Mouse (Mus musculus) megakaryocyte, embryonic 14.5 days (primary cell): ENCODE data around the gene Rhob. TPM values are rescaled to one million over a fixed set of nuclear protein-coding genes. Genes with fewer than 3 reads are reported as not detected.

Experiments used
- H3K27me3 ChIP-seq: replicated peaks from 2 replicates; pipeline ENCODE3; 2012; ENCODE audit warnings: inconsistent platforms
- H3K36me3 ChIP-seq: replicated peaks from 2 replicates; pipeline ENCODE3; 2012; ENCODE audit warnings: low read length, inconsistent platforms, mixed read lengths
- H3K4me1 ChIP-seq: 2 replicates; pipeline ENCODE4 v1.6.1; 2012; ENCODE audit warnings: inconsistent platforms
- H3K4me3 ChIP-seq: replicated peaks from 2 replicates; pipeline ENCODE3; 2012; ENCODE audit warnings: moderate library complexity, mild to moderate bottlenecking, inconsistent platforms
- H3K9me3 ChIP-seq: 2 replicates; pipeline ENCODE4 v1.6.1; 2012; ENCODE audit warnings: inconsistent platforms
- FLI1 ChIP-seq: IDR thresholded peaks from 2 replicates; pipeline ENCODE4 v1.6.1; 2012; ENCODE audit warnings: low read length, inconsistent platforms, mixed read lengths
- GATA1 ChIP-seq: IDR thresholded peaks from 3 replicates; pipeline ENCODE4 v1.6.1; 2012; ENCODE audit warnings: mixed read lengths, low read length, inconsistent platforms, borderline replicate concordance
- polyA plus RNA-seq: library from polyadenylated mRNA; stranded (reverse); fragments of >175 nt; gene quantifications from 2 replicates; pipeline ENCODE4 v1.2.3, GENCODE M21; 2012; ENCODE audit warnings: low replicate concordance; ENCODE audit not compliant: insufficient read depth

Gene Rhob
- polyA plus RNA-seq, 1 experiment, result 146 TPM

DNA sequence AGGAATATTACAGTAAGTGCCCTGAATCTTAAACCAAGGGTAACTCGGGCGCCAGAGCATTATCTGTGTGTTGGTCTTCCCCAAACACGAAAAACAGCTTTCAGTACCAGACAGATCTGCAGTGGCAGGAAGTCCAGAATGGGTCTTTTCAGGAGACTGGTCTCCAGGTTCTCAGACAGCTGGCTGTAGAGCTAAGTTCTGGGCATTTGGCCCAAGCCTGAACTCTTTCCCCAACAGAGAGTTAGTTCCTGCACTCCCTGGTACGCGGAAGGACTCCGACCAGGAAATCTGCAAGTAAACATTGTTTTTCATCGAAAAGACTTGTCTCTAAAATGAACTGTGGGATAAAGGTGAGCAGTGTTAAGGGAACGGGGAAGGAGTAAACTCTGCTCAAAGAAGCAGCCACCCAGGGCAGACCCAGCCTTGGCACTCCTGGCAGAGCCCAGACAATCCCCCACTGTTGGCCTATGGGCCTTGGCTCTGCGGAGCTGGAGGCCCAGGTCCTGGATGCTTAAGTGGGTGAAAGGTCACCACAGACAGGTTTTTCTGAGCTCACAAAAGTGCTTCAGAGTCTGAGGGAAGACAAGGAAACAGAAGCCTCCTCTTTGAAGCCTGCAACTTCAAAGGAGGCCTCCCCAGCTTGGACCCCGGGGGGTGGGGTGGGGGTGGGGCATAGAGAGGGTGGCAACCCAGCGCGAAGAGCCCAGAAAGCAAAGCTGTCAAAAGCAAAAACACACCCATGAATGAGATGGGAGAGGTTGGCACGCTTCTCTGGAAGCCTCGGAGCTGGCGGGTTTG lies 3.7 kb downstream of the Rhob start:
- H3K27me3 ChIP-seq, result no peaks in the 10 kb centered on the region
- TF ChIP-seq GATA1 (no peak), FLI1 (no peak)
- peak overlapping the region; percentile 38 for H3K4me3 ChIP-seq
- peaks cover 59% of the 10 kb centered on the region for H3K4me1 ChIP-seq
- H3K9me3 ChIP-seq, result no peaks in the 10 kb centered on the region
- H3K36me3 ChIP-seq, result peaks cover 15% of the 10 kb centered on the region

DNA sequence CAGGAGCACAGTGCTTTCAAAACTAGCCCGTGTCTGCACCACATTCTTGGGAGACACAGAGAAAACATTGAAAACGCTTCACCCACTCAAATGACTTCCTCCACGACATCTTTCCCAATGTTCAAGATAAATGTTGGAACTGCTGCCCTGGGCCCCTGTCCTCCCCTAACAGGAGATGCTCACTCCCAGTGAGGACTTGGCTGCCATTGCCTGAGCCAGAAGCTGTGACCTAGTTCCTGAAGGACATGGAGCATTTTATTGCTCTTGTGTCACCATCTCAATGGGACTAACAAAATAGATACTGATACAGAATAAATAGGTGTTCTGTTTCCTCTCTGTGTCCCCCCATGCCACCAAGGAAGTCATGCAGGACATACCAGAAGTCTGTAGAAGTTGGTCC lies 5.1 kb downstream of the Rhob start:
- H3K9me3 ChIP-seq, result no peaks in the 10 kb centered on the region
- TF ChIP-seq GATA1, result no peak
- TF ChIP-seq FLI1, result no peak
- H3K4me1 ChIP-seq, result peaks cover 51% of the 10 kb centered on the region
- H3K4me3 ChIP-seq, result no peak overlapping the region
- peaks cover 15% of the 10 kb centered on the region for H3K36me3 ChIP-seq
- H3K27me3 ChIP-seq, result no peaks in the 10 kb centered on the region

DNA sequence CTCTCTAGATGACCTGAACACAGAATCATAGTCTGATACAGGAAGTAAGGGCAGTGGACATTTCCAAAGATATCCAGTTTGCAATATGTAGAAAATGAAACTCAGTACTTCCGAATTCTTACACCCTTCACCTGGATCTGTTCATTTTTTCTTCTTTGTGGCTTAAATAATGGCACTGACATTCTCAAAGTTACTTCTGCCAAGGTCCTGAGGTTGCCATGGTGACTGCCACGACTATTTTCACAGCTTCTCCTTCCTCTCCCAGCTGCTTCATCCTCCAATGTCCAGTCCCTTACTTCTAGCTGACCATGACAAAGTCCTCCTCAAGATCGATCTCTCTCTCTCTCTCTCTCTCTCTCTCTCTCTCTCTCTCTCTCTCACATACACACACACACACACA lies 6.4 kb downstream of the Rhob start:
- peaks cover 47% of the 10 kb centered on the region for H3K4me1 ChIP-seq
- no peaks in the 10 kb centered on the region for H3K9me3 ChIP-seq
- TF ChIP-seq FLI1 (no peak), GATA1 (no peak)
- peaks cover 7% of the 10 kb centered on the region for H3K36me3 ChIP-seq
- no peaks in the 10 kb centered on the region for H3K27me3 ChIP-seq
- no peak overlapping the region for H3K4me3 ChIP-seq

DNA sequence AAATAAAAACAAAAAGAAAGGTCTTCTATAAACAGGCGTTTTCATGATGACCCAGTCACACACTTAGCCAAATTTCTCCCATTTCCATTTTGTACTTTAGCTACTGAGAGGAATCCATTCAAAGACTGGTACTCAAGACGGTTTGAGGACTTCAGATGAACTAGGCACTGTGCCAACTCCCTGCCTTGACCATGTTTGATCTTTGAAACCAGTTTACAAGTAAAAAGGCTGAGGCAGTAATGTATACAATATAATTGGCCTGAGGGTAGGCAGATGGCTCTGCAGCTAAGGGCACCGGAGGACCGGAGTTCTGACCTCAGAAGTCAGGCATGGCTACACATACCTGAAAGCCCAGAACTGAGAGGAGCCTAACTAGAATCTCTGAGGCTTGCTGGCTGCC lies 10.7 kb downstream of the Rhob start:
- no peaks in the 10 kb centered on the region for H3K9me3 ChIP-seq
- no peaks in the 10 kb centered on the region for H3K36me3 ChIP-seq
- H3K4me3 ChIP-seq, result no peak overlapping the region
- H3K27me3 ChIP-seq, result peaks cover 5% of the 10 kb centered on the region
- TF ChIP-seq FLI1 (no peak), GATA1 (no peak)
- peaks cover 24% of the 10 kb centered on the region for H3K4me1 ChIP-seq

DNA sequence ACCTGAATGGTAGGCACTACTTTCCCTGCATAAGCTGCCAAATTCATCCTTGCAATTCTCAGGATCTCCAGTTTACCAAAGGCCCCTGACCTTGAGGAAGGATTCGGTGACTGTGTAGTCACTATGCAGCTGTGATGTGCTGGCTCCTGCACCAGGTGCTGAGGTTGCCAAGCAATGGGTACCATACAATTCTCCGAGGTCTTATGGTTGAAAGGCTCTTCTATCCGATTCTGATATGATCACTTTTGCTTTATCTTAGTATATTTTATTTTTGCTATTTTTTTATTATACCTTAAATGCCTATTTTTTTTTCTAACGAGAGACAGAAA lies 11.2 kb downstream of the Rhob start:
- Histone ChIP-seq H3K4me3 (no peak overlapping the region), H3K9me3 (no peaks in the 10 kb centered on the region), H3K27me3 (peaks cover 5% of the 10 kb centered on the region), H3K36me3 (no peaks in the 10 kb centered on the region), H3K4me1 (peaks cover 23% of the 10 kb centered on the region)
- no peak for TF ChIP-seq GATA1
- no peak for TF ChIP-seq FLI1

DNA sequence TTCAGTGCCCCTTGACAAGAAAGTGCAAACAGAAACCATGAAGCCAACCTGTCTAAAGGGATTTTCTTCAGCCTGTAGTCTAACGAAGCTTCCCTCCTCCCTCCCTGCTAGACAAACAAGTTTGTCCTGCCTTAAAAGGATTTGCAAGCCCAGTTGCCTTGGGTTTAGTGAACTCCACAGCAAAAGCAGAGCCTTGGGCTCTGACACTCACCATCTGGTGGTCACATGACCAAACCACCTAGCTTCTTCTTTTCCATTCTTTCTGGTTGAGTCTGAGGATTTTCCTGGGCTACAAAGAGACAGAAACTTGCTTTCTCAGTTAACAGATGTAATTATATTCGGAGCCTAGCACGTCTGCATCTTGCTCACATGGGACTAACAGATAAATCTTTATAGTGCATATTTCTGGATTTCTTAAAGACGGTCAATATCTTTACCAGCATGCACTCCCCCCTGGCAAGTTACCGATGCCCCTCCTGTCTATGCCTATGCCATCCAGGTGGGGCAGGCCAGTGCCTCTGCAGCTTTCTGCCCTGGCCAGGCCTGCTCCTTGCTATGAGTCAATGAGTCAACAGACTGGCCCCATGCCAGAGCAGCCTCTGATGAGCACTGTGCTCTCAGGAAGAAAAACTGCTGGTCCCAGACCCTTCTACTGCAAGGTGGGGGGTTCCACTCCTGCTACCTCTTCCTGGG lies 11.7 kb downstream of the Rhob start:
- H3K27me3 ChIP-seq, result peaks cover 5% of the 10 kb centered on the region
- no peaks in the 10 kb centered on the region for H3K36me3 ChIP-seq
- H3K4me3 ChIP-seq, result no peak overlapping the region
- TF ChIP-seq FLI1 (no peak), GATA1 (no peak)
- no peaks in the 10 kb centered on the region for H3K9me3 ChIP-seq
- peaks cover 23% of the 10 kb centered on the region for H3K4me1 ChIP-seq

DNA sequence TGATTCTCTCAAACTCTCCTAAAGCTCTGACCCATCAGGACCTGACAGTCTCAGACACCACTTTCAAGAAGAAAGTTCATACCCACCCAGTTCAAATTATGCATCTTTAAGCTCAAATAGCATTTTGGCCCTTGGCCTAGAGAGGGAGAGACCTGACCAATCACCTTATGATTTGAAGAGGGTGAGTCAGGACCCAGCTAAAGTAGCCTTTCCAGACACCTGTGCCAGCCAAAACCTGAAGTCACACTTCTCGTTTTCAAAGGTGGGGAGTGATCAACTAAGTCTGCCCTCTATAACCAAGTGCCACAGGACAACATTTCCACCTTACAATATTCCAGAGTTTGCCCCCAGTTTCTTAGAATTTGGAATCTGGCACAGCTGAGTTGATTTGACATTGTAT lies 12.5 kb downstream of the Rhob start:
- H3K4me3 ChIP-seq, result no peak overlapping the region
- no peaks in the 10 kb centered on the region for H3K36me3 ChIP-seq
- peaks cover 23% of the 10 kb centered on the region for H3K4me1 ChIP-seq
- H3K27me3 ChIP-seq, result peaks cover 5% of the 10 kb centered on the region
- no peak for TF ChIP-seq FLI1
- TF ChIP-seq GATA1, result no peak
- H3K9me3 ChIP-seq, result no peaks in the 10 kb centered on the region

DNA sequence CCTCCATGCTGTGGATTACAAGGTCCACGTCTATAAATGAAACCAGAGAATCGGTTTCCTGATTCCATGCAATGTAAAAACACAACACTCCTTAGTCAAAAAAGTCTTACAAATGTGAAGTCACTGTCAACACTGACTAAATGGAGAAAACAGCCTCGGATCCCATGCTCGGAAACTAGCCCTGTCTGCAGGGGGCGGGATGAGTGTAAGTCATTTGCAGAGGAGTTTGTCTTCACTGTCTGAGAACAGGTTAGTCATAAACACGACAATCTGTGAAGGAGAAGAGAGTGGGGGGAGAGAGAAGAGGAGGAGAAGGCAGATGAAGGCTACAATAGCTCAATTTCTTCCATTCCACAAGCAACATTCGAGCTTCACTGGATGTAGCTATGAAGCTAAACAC lies 14.6 kb downstream of the Rhob start:
- no peaks in the 10 kb centered on the region for H3K9me3 ChIP-seq
- no peak for TF ChIP-seq FLI1
- H3K27me3 ChIP-seq, result peaks cover 6% of the 10 kb centered on the region
- H3K4me3 ChIP-seq, result no peak overlapping the region
- H3K36me3 ChIP-seq, result no peaks in the 10 kb centered on the region
- peaks cover 29% of the 10 kb centered on the region for H3K4me1 ChIP-seq

DNA sequence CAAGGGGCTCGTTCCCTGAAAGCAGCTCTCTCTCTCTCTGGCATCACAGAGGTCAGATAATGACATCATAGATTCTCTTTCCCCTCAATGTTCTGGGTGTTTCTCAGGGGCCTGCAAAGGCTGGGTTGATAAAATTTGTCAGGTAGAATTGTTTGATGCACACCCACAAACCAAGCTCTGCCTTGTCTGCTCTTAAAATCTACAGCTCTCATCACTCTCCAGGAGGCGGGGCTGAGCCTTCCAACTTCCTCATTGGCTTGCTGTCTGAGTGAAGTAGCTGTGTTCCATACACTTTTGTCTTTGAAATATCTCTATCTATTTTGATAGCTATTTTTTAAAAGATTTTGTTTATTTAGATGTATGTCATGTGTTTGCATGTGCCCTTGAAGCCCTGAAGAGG lies 17.6 kb downstream of the Rhob start:
- no peaks in the 10 kb centered on the region for H3K9me3 ChIP-seq
- H3K4me3 ChIP-seq, result no peak overlapping the region
- H3K4me1 ChIP-seq, result peaks cover 43% of the 10 kb centered on the region
- peaks cover 12% of the 10 kb centered on the region for H3K27me3 ChIP-seq
- TF ChIP-seq GATA1 (no peak), FLI1 (no peak)
- no peaks in the 10 kb centered on the region for H3K36me3 ChIP-seq

DNA sequence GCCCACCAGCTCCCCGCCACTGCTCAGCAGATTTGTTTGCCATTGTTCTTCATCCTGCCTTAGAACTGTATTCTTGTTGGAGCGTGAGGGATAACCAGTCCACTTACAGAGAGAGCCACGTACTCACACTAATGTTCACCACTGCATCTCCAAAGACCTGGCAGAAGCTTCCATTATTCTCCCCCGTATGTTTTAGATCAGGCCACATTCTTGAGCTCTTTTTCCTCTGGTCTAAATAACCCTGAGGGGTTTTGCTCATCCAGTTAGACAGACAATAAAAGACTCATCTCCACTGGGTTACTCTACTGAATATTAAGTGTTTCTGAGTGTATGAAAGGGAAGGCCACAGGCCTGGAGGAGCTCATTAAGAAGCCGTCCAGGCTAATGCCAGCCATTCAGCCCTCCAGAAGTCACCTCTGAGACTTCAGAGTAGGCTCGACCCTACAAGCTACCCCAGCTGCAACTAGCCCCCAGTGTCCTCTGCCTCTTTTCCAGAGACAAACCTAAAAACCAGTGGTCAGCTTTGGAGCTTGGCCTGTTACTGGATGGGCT lies 24.9 kb downstream of the Rhob start:
- H3K4me3 ChIP-seq, result peak overlapping the region; percentile 34
- no peaks in the 10 kb centered on the region for H3K9me3 ChIP-seq
- no peak for TF ChIP-seq GATA1
- TF ChIP-seq FLI1, result no peak
- peaks cover 3% of the 10 kb centered on the region for H3K27me3 ChIP-seq
- H3K36me3 ChIP-seq, result no peaks in the 10 kb centered on the region
- peaks cover 86% of the 10 kb centered on the region for H3K4me1 ChIP-seq
